Mouse (Mus musculus) thymus, postnatal 14 days (tissue): ENCODE data around the gene Pxdc1.
A peak's percentile ranks its signal among the peaks of the same experiment; 100 is the strongest.

Experiments
- DNase-seq: peaks from one replicate; pipeline ENCODE4 v3.0.0; 2021

The Pxdc1 gene

GRCm38 (mm10) chr13:34650953-34651352, 2.3 kb downstream of the Pxdc1 start:
- DNase-seq, result no peak

- DNase-seq, result no peak
These were observed 2.9 kb downstream of the Pxdc1 start for GRCm38 (mm10) chr13:34650371-34650770.

GRCm38 (mm10) chr13:34647751-34648150, 5.5 kb downstream of the Pxdc1 start:
- DNase-seq, result no peak

DNA sequence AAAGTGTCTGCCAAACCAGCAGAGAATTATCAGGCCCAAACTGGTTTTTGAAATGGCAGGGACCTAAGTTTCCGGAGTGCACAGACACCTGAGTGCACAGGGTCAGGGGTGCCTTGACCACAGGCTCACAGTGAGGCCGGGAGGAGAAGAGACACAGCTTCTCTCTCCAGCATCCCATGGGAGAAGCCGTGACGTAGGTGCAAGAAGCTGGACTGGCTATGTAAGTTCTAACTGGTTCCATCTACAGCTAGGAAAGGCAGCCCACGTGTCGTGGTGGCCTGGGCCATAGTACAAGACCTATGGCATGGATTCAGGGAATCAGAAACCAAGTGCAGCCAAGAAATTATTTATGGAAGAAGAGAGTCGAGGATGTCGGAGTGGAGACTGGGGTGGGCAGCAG, 6.1 kb downstream of the Pxdc1 start:
- DNase-seq, result no peak

- DNase-seq, result no peak
These were observed 7.0 kb downstream of the Pxdc1 start for GRCm38 (mm10) chr13:34646240-34646750.

GRCm38 (mm10) chr13:34645519-34645918, 7.8 kb downstream of the Pxdc1 start:
- no peak for DNase-seq

GRCm38 (mm10) chr13:34644401-34644800, 8.9 kb downstream of the Pxdc1 start:
- DNase-seq, result no peak

GRCm38 (mm10) chr13:34643926-34644325, 9.4 kb downstream of the Pxdc1 start:
- no peak for DNase-seq

GRCm38 (mm10) chr13:34642941-34643875, 10.1 kb downstream of the Pxdc1 start:
- peak; percentile 52 for DNase-seq

DNA sequence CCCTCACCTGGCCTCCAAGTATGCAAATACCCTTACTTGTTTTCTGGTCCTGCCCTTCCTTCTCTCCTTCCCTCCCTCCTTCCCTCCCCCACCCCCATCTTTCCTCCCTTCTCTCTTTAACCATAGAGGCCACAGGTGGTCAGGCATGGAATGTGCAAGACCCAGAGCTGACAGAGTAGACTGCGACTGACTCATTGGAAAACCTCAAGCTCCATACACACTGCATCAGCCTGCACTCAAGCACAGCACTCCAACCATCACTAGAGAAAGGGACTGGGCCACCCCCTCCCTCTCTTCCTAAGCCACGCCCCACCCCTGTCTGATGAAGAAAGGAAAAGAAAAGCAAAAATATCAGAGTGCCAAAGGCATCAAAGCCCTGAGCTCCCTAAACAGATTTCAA, 12.2 kb downstream of the Pxdc1 start:
- DNase-seq, result no peak

GRCm38 (mm10) chr13:34635978-34636377, 17.3 kb downstream of the Pxdc1 start:
- peak; percentile 60 for DNase-seq

DNA sequence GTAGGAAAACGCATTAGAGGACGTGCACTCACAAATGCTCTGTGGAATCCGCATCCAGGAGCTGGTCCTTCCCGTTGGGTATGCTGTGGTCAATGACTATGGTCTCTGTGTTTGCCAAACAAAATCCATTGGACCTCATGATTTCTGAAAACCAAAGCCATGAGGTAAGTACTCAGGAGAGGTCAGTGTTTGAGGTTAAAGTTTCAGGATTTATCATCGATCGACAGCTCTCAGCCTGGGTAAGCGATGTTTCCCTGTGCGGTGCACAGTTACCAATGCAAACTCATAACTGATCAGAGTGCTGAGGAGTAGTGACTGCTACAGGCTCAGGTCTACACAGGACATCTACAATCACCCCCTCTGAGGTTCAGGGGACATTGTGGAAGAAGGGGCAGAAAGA, 23.0 kb downstream of the Pxdc1 start:
- DNase-seq, result no peak

DNA sequence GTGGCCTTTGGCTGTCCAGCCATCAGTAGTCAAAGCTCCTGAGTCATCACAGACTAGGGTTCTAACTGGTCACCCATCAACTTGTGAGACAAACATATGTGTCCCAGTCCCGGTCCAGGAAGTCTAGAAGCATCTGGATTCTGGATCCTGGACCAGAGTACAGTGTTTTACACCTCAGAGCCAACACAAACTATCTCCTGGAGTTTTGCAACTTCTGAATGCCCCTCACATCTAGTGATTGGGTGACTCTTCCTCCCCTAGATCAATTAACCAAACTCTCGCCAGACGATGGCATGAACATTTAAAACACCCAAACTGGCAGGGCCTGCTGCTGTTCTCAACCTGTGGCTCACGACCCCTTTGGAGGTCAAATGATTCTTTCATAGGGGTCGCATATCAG, 23.5 kb downstream of the Pxdc1 start:
- no peak for DNase-seq

GRCm38 (mm10) chr13:34627446-34627845, 25.8 kb downstream of the Pxdc1 start:
- DNase-seq, result no peak

- no peak for DNase-seq
These were observed 28.9 kb downstream of the Pxdc1 start for GRCm38 (mm10) chr13:34624414-34624813.

DNA sequence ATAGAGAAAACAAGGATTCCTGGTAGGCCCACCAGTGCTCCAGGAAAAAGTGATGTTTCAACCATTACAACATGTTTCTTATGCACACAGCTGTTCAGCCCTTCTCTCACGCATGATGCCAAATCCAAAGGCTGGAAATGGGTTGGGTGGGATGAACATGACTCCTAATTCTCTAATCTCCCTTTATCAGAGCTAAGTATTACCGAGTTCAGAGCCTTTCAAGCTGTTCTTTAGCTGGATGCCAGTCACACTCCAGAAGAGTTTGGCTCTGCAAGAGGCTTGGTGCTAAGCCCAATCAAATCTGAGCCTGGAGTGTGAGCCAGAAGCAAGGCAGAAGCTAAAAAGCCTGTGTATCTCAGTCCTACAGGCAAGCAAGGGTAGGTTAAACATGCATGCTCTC, 40.9 kb downstream of the Pxdc1 start:
- DNase-seq, result no peak

GRCm38 (mm10) chr13:34609711-34610110, 43.6 kb downstream of the Pxdc1 start:
- no peak for DNase-seq

DNA sequence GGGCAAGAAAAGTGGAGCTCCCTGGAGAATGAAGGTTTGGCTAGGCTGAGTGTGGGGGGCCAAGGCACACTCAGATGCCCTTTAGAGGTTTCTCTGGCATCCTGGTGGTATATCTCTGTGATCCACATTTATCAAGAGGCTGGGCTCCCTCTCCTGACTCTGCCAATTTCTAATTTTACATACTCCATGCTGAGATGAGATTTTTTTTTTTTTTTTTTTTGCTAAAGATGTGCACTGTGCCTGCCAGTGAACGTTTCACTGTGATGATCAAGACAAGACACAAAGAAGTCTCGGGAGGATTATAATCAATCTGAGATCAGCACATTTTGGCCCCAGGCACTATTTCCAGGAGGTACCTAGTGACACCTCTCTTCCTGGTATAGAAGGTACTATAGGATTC, 46.2 kb downstream of the Pxdc1 start:
- DNase-seq, result no peak

DNA sequence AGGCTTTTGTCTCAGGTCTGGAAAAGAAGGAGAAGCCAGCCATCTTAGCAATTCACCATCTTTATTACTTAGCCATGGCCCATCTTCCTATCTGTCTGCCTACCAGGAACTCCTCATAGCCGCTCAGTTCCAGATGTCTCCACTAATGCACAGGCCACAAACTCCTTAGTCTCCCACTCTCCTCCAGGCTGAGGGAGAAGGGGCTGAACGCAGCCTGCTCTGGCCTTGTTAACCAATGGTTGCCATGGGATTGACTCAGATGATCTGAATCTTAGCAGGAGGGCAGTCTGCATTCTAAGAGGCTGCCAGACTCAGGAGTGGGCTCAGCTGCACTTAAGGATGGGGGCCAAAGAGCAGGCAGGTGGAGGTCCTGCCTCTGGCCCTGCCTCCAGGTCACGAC, 47.4 kb downstream of the Pxdc1 start:
- DNase-seq, result no peak

- DNase-seq, result no peak
These were observed 48.1 kb downstream of the Pxdc1 start for GRCm38 (mm10) chr13:34605206-34605605.

DNA sequence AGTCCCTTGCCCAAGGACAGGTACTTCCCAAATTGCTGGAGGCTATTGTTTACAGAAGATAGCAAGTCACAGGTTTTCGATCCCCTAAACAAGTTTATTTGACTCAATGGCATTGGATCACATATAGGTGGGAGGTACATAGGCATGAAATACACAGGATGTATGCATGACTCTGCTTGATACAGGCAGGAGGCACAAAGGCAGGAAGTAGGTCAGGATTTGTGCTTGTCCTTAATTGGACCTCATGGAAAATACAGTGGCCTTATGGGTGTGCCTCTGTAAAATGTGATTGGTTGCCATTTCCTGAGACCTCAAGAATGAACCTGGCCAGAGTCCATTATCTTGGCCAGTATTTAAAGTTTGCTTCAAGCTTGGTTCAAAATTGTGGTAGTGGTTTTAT, 48.9 kb downstream of the Pxdc1 start:
- DNase-seq, result no peak

DNA sequence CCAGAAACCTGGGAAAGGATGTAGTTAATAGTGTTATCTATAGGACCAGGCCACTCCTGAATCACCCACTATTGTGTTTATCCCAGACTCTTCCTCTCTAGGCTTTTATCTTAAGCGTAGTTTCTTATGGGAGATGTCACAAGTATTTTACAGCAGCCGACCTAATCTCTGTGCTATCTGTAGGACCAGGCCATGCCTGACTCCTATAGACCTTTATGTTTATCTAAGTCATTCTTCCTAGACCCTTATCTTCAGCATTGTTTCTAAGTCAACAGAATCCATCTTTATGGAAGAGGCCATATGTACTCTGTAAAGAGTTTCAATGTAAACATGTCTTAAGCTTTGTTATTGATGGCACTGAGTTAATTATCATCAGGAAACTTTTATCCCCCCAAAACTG, 50.5 kb downstream of the Pxdc1 start:
- DNase-seq, result no peak

DNA sequence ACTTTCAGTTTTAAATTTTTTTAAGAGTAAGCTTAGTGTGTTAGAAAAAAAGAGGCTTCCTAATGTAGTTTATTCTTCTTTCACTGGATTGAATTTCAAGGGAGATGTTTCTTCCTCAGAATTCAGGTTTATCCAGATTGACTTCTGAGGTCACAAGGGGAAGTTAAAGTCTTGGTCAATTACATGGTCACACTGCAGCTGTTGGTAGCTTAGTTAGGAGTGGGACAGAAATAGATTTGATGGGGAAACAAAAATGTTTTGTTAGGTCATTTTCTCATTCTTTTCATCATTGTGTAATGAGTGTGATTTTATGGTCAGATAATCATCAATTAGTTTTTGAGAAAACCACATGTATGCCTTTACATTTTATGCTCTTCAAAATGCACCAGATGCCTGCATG, 56.5 kb downstream of the Pxdc1 start:
- no peak for DNase-seq
